Mouse (Mus musculus) ovary, postnatal 14 days (tissue): ENCODE data around the gene Fam71f1.

ENCODE experiments used
- DNase-seq: peaks from one replicate; pipeline ENCODE4 v3.0.0; 2022; ENCODE audit warnings: low spot score

Gene Fam71f1

GRCm38 (mm10) chr6:29318879-29319278, at the start of gene Fam71f1:
Fam71f1 (plus strand) TSS chr6:29319140.
- no peak for DNase-seq

- no peak for DNase-seq
Measured at GRCm38 (mm10) chr6:29270961-29271360, 48.0 kb upstream of the Fam71f1 start.

- peak; percentile 81 for DNase-seq
Measured at GRCm38 (mm10) chr6:29272312-29273072, 46.4 kb upstream of the Fam71f1 start, which contains the start of gene Hilpda. Hilpda (plus strand) TSS chr6:29272488.

- no peak for DNase-seq
Measured at GRCm38 (mm10) chr6:29276746-29277145, 42.2 kb upstream of the Fam71f1 start.

- DNase-seq = peak; percentile 15
Measured at GRCm38 (mm10) chr6:29278513-29279267, 40.2 kb upstream of the Fam71f1 start.

GRCm38 (mm10) chr6:29279293-29279692, 39.6 kb upstream of the Fam71f1 start, which contains the start of gene Fam71f2:
Fam71f2 (plus strand) TSS chr6:29279593.
- DNase-seq = no peak

- no peak for DNase-seq
Measured at GRCm38 (mm10) chr6:29280671-29281070, 38.3 kb upstream of the Fam71f1 start.

GRCm38 (mm10) chr6:29286870-29287269, 32.1 kb upstream of the Fam71f1 start:
- no peak for DNase-seq

GRCm38 (mm10) chr6:29287481-29287880, 31.5 kb upstream of the Fam71f1 start:
- DNase-seq = no peak

- DNase-seq = no peak
Measured at GRCm38 (mm10) chr6:29287944-29288343, 31.0 kb upstream of the Fam71f1 start.

GRCm38 (mm10) chr6:29288651-29289050, 30.3 kb upstream of the Fam71f1 start:
- no peak for DNase-seq

GRCm38 (mm10) chr6:29299112-29299511, 19.8 kb upstream of the Fam71f1 start:
- no peak for DNase-seq

GRCm38 (mm10) chr6:29303251-29303650, 15.7 kb upstream of the Fam71f1 start:
- DNase-seq = no peak

- DNase-seq = no peak
Measured at GRCm38 (mm10) chr6:29303726-29304125, 15.2 kb upstream of the Fam71f1 start.

GRCm38 (mm10) chr6:29305462-29305861, 13.5 kb upstream of the Fam71f1 start:
- DNase-seq = no peak

- DNase-seq = no peak
Measured at GRCm38 (mm10) chr6:29308846-29309605, 9.9 kb upstream of the Fam71f1 start.

GRCm38 (mm10) chr6:29313690-29314202, 5.2 kb upstream of the Fam71f1 start:
- no peak for DNase-seq

- DNase-seq = no peak
Measured at GRCm38 (mm10) chr6:29317286-29317685, 1.7 kb upstream of the Fam71f1 start.

GRCm38 (mm10) chr6:29317941-29318340, 999 bp upstream of the Fam71f1 start:
- DNase-seq = no peak

GRCm38 (mm10) chr6:29321586-29321985, 2.6 kb downstream of the Fam71f1 start:
- DNase-seq = no peak

- DNase-seq = no peak
Measured at GRCm38 (mm10) chr6:29322147-29322546, 3.2 kb downstream of the Fam71f1 start.

GRCm38 (mm10) chr6:29322735-29323134, 3.8 kb downstream of the Fam71f1 start:
- no peak for DNase-seq
